Mouse (Mus musculus) adrenal gland, adult 8-10 months (tissue): ENCODE data around the gene Adamts4. TPM values are rescaled to one million over a fixed set of nuclear protein-coding genes. Genes with fewer than 3 reads are reported as not detected.

Experiments used
- DNase-seq: peaks from one replicate; pipeline ENCODE4 v3.0.0; 2022
- total RNA-seq, 4 experiments: library from RNA; stranded (reverse); gene quantifications; 2 replicates each; pipeline ENCODE4 v1.2.4; 2022

Gene Adamts4
- total RNA-seq: under 1 TPM; 0.46 to 0.80 (median 0.60) TPM

- no peak for DNase-seq
Observed at GRCm38 (mm10) chr1:171249913-171250600, at the start of gene Adamts4. TSS of gene Adamts4 (plus strand) at chr1:171250421.

- no peak for DNase-seq
Observed at GRCm38 (mm10) chr1:171200769-171201168, 49.5 kb upstream of the Adamts4 start.

GRCm38 (mm10) chr1:171203471-171204248 lies 46.6 kb upstream of the Adamts4 start:
- DNase-seq: no peak

GRCm38 (mm10) chr1:171204249-171204644 lies 46.0 kb upstream of the Adamts4 start:
- DNase-seq: no peak

GRCm38 (mm10) chr1:171205704-171206493 lies 44.3 kb upstream of the Adamts4 start:
- no peak for DNase-seq

- no peak for DNase-seq
Observed at GRCm38 (mm10) chr1:171209409-171209808, 40.8 kb upstream of the Adamts4 start.

GRCm38 (mm10) chr1:171212854-171213253 lies 37.4 kb upstream of the Adamts4 start:
- DNase-seq: no peak

- DNase-seq: no peak
Observed at GRCm38 (mm10) chr1:171213801-171214496, 36.3 kb upstream of the Adamts4 start, which contains the start of gene Nr1i3. TSS of gene Nr1i3 (plus strand) at chr1:171213970.

GRCm38 (mm10) chr1:171216241-171216955 lies 33.8 kb upstream of the Adamts4 start:
- no peak for DNase-seq

GRCm38 (mm10) chr1:171220871-171221270 lies 29.4 kb upstream of the Adamts4 start:
- DNase-seq: peak; percentile 78

GRCm38 (mm10) chr1:171221281-171222193 lies 28.7 kb upstream of the Adamts4 start:
- DNase-seq: no peak

- peak; percentile 99 for DNase-seq
Observed at GRCm38 (mm10) chr1:171222238-171223155, 27.7 kb upstream of the Adamts4 start, which contains the start of gene Tomm40l. TSS of gene Tomm40l (minus strand) at chr1:171222514.

- DNase-seq: no peak
Observed at GRCm38 (mm10) chr1:171223168-171223567, 27.1 kb upstream of the Adamts4 start.

GRCm38 (mm10) chr1:171223796-171224195 lies 26.4 kb upstream of the Adamts4 start:
- DNase-seq: peak; percentile 82

- DNase-seq: no peak
Observed at GRCm38 (mm10) chr1:171224857-171225256, 25.4 kb upstream of the Adamts4 start, which contains the start of gene Apoa2. TSS of gene Apoa2 (plus strand) at chr1:171225054.

GRCm38 (mm10) chr1:171226780-171227179 lies 23.4 kb upstream of the Adamts4 start:
- no peak for DNase-seq

- DNase-seq: no peak
Observed at GRCm38 (mm10) chr1:171227879-171228278, 22.3 kb upstream of the Adamts4 start.

- no peak for DNase-seq
Observed at GRCm38 (mm10) chr1:171229750-171230149, 20.5 kb upstream of the Adamts4 start.

GRCm38 (mm10) chr1:171230215-171230614 lies 20.0 kb upstream of the Adamts4 start:
- DNase-seq: no peak
